Mouse (Mus musculus) liver, postnatal 0 days (tissue): ENCODE data around the gene Capzb.

ENCODE experiments used
- CTCF ChIP-seq: sonication (generic); IDR thresholded peaks from 2 replicates; pipeline ENCODE4 v1.5.1; 2016; ENCODE audit warnings: antibody characterized with exemption, low read depth
- EP300 ChIP-seq: IDR thresholded peaks from 2 replicates; pipeline ENCODE4 v1.6.1; 2016; ENCODE audit warnings: antibody characterized with exemption, low read depth, mild to moderate bottlenecking

- TF ChIP-seq CTCF (no peak), EP300 (no peak)
Observed at GRCm38 (mm10) chr4:139266500-139266865, 73.8 kb downstream of the Capzb start.
